Mouse (Mus musculus) CD4-positive helper T cell, adult 2 months (primary cell): ENCODE results near the gene Odf3.
A peak's percentile ranks its signal among the peaks of the same experiment; 100 is the strongest.

Experiments used
- DNase-seq: peaks from one replicate; pipeline ENCODE4 v3.0.0-alpha.2; 2012; ENCODE audit warnings: low read depth, missing footprints, low spot score

Odf3 gene

DNA sequence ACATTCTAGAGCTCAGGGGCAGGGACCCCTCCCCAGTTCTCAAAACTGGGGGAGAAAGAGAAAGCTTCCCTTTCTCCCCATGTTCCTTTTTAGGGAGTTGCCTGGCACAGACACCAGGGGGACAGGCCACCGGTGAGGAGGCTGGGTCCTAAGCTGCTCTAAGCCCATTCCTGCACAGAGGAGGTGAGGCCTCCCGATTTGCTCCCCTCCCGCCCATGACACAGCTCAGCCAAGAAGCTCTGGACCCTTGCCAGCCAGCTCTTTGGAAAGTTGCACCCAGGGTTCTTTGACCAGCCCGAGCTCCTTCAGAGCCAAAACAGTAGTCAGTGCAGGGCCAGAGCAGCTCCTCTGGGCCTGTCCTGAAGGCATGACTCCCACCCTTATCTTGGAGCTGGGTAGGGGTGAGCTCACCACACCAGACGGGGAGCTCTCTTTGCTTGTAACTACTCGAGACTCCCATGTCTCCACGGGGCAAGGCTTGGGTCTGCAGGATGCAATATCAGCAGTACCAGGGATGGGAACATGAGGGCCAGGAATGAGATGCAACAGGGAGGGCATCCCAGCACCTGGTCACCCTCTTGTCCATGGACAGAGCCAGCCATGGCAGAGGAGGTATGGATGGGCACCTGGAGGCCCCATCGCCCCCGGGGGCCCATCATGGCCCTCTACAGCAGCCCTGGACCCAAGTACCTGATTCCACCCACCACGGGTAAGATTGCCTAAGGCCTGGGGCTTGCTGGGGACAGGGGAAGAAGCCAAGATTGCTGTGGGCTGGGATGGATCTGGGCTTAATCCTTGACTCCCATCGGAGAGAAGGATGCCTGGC lies at the start of gene Odf3:
Odf3 (plus strand) TSS at position 51 of the 826 bp plus-strand sequence.
- no peak for DNase-seq

DNA sequence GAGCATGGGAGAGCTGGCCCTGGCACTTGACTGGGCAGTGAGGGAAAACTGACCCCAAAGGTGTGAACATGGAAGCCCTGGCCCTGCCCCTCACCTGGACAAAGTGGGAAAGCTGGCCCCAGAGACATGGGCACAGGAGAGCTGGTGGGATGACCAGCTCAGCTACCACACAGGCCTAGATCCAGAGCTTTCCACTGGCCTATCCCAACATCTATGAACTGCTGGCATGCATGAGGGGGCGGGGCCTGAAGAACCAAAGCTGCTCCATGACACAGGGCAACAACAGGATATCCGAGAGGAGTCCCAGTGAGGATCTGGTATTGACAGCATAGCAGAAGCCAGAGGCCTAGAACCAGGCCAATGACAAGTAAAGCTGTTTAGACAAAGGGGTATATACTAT lies 49.4 kb upstream of the Odf3 start:
- no peak for DNase-seq

DNA sequence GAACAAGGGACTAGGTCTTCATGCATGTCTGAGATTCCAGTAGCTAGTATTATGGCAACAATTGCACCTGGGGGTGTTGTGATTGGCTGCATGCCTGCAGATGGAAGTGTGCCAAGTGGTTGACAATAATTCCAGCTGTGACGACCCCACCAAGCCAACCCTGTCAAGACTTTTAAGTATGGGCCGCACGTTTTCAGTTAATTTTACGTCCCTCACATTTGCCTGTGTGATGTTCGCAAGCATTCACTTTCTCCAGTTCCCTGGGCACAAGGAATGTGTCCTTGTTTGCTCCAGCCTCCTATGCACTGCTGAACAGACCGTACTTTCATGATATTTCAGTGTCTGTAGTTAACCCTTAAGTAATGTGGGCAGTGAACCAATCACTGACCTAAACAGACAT lies 45.0 kb upstream of the Odf3 start:
- no peak for DNase-seq

DNA sequence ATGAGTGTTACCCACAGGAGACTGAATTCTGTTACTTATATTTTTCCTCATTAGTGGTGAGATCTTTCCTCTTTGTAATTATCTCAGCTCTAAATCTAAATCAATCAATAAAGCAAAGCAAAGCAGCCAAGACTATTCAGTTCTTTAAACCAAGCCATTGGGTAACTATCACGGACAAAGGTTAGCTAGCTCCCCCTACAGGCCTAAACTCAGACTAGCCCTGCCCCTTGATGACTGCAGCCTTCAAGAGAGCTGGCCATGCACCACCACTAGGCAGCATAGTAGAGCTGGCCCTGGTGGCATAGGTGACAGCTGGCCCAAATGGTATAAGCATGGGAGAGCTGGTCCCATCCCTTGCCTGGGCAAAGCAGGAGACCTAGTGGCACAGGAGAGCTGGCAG lies 41.9 kb upstream of the Odf3 start:
- DNase-seq: peak; percentile 66

DNA sequence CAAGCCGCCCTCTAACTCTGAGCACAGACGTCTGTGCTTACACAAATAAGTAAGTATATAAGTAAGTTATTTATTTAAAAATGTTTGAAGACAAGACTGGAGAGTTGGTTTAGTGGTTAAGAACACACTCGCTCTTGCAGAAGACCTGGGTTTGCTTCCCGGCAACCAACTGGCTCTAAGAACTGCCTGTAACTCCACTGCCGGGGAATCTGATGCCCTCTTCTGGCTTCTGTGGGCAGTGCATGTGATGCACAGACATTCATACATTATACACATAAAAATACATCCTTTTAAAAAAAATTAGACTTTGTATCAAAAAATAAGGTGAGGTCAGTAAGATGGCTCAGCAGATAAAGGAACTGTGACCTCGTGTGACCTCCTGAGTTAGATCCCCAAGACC lies 37.1 kb upstream of the Odf3 start:
- no peak for DNase-seq

DNA sequence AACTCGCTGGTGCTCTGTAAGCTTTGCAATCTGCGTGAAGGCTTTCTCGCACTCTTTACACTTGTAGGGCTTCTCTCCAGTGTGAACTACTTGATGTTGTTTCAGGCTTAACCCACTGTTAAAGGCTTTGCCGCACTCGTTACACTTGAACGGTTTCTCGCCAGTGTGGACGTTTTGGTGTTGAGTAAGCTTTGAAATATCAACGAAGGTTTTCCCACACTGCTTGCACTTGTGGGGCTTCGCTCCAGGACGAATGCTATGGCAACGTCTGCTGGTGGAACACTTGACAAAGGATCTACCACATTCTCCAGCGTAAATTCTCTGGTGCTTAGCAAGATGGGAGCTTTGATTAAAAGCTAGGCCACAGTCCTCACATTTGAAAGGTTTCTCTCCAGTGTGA lies 35.9 kb upstream of the Odf3 start:
- DNase-seq: no peak

DNA sequence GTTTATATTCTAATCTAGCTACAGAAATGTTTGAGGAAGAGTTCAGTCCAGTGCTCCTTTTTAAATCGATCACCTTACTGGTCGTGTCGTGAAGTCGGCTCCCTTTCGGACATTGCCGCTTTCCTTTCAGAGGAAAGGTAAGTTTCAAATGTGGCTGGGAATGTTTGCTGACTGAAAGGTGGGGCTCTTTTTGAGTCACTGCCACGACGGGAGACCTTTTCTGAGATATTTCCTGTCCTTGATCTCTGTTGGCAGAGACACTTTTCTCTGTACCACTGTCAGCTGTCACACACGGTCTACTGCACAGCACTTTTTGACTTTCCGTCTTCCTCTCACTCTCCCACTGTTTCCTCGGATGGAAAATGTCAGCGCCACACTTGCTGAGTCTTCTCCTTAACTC lies 34.8 kb upstream of the Odf3 start:
- DNase-seq: no peak

DNA sequence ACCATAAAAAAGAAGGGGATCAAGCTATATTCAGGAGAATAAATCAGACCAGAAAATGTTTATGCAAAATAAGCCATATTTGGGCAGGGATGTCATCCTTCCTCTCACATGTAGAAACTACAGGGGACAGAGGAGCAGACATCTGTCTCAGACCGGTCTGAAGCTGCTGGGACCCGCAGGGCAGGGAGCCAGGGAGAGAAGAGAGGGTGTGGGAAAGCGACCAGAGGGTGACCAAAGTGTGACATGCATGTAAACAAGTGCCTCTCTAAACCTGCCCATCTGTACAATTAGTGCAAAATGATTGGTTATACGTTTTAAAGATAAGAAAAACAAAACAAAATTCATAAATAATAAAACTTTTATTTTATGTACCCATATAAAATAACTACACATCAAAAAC lies 27.4 kb upstream of the Odf3 start:
- no peak for DNase-seq

DNA sequence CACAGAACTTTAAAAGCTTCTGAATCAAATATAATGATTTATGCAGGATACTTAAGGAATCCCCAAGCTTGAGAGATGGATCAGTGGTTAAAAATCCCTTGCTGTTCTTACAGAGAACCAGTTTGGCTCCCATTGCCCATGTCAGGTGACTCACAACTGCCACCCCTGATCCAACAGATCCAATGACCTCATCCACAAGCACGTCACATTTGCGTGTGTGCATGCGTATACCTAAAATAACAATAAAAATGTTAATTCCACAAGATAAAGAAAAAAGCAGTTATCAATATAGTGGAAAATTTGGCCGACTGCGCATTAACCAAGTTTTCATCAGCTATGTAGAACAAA lies 26.3 kb upstream of the Odf3 start:
- DNase-seq: no peak

DNA sequence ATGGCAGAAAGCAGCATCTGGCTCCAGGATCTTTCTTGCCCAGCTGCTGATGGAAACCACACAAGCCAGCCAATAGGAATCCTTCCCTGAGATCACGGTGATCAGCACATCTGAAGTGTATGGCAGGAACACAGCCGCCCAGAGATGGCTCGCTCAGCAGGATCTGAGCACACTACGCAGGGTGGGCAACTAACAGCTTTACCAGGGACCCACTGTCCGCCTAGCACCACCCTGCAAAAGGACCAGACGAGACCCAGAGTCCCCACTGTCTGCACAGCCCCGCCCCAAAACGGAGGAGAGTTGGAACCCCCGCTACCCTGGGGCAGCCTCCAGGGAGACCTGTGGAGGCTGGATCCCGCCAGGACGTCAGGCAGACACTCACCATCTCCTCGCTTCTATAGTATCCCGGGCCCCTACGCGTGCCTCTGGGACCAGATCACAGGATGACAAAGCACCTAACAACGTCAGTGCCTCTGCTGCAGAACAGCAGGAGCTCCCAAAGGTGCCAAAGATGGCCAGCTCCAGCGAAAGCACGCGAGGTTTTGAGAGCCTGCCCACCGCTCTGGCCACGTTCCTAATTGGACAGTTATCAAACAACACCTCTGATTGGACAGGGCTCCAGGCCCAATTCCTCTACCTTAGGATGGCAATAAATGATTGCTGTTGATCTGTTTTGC lies 25.8 kb upstream of the Odf3 start, which contains the start of gene Zfp941:
Zfp941 (minus strand) TSS at position 526 of the 677 bp plus-strand sequence.
- DNase-seq: no peak

DNA sequence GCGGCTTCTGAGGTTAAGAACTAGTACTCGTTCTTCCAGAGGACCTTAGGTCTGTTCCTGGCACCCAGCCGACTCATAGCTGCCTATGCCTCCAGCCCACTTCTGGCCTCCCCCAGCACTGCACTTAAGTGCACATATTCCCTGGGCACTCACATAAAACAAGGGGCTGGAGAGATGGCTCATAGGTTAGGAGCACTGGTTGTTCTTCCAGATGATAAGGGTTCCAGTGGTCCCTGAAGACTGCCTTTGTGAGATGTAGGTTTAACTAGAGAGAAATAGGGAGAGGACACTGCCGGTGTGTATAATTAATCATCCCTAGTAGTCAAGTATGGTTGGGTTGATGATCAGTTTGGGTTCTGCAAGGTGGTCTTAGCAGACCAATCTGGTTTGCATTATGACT lies 24.9 kb upstream of the Odf3 start:
- DNase-seq: no peak

DNA sequence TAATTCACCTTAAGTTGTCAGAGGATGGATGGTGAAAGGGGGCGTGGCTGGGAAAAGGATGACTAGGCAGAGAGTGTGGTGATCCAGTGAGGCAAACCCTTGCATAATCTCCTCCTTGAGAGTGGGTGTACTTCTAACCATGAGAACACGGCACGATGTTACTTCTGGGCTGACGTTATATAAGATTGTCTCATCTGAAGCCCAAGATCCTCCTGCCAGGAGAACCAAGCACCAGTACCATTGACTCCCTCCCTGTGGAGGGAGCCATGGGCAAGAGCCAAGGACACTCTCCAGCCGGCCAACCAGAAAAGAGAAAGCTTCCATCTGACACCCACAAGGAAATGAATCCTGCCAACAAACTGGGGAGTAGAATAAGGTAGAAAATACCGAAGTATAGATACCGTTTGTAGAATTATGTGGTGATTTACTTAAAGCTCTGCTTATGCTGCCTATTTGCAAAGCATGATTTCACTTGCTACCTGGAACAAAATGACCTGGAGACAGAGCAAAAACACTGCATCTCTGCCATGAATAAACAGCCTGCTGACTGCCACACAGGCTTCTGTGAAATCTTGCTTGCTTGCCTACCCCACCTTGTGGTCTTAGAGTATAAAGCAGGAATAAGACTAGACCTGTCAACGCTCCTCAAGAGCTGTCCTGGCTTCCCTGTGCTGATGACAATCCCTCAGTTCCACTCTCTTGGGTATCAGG lies 19.3 kb upstream of the Odf3 start:
- peak; percentile 25 for DNase-seq

DNA sequence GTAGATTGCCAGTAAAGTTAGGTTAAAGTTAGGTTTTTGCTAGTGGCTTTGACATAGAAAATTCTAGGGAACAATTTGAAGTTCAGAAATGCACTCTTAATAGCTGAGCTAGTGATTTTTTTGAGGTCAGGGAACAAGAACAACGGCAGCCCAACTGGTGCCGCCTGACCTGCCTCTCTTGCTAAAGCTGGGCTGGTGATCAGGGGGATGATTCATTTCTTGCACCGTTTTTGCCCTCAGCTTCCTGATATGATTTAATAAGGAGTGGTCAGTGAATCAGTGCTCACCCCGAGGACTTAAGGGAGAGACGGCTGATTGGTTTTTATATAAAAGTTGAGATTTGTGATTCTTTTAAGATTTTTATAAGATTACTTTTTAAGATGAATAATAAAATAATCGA lies 16.2 kb upstream of the Odf3 start:
- no peak for DNase-seq

DNA sequence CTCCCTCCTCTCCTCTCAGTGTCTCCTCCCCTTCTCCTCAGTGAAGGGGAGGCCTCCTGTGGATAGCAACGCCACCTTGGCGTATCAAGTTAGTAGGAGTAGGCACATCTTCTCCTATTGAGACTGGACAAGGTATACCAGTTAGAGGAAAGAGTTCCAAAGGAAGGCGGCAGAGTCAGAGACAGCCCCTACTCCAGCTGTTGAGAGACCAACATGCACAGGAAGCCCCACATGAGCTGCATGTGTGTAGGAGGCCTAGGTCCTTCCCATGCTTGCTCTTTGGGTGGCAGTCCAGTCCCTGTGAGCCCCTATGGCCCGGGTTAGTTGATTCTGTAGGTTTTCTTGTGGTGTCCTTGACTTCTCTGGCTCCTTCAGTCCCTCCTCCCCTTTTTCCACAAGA lies 14.3 kb upstream of the Odf3 start:
- DNase-seq: no peak

DNA sequence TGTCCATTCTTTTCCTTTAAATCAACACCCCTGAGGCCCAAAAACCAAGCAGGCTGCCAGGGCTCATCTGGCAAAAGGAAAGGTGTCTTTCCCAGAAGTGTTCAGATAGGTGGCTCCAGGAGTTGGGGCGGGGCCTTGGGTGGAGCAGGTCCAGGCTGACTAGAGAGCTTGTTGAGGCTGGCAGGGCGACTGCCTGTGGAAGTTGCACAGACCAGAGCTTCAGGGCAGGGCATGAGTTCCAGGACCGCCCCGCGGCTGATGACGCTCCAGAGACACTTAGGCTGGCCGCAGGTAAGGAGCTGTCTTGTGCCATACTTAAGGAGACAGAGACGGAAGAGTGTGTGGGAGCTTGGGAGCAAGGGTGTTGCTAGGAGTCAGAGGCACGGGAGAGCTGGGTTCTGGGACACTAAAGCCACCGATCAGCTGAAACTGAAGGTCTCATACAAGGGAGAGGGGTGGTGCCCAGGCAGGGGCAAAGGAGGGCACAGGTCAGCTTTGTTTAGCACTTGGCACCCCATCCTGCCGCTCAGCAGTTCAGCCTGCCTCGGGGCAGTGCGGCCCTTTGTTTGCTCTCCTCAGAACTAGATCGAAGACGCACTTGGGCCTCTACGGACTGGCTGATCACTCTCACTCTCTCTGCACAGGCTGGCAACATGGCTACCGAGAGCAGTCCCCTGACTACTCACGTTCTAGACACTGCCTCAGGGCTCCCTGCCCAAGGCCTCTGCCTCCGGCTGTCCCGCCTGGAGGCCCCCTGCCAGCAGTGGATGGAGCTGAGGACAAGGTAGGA lies 12.4 kb upstream of the Odf3 start, which contains the start of gene Urah:
Urah (plus strand) TSS at position 51 of the 790 bp plus-strand sequence.
- no peak for DNase-seq

DNA sequence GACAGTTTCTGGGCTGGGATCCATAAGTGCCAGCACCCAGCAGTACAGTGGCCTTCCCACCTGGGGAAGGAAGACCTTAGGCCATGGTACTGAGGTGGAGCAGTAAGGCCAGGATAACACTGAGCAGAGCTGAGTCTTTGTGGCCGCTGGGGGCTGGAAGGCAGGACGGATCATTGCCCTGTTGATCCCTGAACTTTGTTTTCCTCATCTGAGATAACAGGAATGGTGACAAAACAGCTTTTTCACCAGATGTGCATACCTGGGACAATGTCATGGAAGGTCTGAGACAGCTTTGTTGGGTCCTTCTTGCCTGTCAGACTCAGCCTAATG lies 11.9 kb upstream of the Odf3 start:
- DNase-seq: no peak

DNA sequence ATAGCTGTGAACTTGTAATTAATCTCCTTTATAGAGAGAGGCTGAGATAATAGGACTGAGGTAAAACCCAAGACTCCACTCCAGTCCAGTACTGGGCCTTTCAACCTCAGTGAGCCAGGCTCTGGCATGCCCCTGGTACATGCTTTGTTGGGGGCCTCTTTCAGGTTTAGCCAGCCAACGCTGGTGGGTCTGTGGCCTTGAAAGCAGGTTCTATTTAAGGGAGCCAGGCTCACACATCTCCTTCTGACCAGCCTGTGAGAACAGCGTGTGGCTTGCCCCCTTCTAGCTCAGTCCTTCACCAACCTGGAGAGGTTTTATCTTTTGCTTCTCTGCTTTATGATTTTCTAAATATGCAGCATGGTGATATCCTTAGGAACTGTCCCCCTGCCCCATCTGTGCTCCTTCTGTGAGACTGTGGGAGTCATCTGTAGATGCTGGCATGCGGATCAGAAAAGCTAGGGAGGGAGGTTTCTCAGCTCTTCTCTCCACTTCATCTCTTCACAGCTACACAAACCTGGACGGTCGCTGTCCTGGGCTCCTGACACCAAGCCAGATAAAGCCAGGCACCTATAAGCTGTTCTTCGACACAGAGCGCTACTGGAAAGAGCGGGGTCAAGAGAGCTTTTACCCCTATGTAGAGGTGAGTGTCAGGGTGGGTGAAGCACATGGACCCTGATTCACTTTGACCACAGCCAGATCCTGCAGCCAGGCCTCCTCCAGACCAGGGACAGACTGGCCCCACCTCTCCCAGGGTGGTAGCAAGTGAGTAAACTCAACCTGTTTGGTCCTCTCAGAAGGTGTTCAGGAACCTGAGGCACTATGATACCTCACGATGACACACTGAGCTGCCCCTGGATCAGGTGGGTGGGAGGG lies 11.1 kb upstream of the Odf3 start:
- no peak for DNase-seq

DNA sequence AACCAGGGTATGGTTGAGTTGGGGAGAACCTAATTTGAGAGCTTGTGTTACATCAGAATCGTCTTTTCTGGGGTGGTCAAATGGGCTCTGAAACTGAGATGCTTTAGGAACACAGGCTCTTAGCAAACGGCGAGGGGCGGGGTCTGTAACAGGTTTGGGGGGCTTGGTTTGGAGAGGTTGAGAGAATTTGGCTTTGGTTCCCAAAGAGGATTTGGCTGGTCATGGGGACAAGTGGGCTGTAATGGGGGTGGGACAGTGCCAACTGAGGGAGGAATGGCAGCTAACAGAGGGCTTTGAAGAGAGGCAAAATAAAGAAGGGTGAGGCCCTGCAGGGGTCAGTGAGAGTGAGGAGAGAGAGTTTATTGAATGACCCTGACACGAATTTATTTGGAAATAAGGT lies 8.0 kb upstream of the Odf3 start:
- no peak for DNase-seq

DNA sequence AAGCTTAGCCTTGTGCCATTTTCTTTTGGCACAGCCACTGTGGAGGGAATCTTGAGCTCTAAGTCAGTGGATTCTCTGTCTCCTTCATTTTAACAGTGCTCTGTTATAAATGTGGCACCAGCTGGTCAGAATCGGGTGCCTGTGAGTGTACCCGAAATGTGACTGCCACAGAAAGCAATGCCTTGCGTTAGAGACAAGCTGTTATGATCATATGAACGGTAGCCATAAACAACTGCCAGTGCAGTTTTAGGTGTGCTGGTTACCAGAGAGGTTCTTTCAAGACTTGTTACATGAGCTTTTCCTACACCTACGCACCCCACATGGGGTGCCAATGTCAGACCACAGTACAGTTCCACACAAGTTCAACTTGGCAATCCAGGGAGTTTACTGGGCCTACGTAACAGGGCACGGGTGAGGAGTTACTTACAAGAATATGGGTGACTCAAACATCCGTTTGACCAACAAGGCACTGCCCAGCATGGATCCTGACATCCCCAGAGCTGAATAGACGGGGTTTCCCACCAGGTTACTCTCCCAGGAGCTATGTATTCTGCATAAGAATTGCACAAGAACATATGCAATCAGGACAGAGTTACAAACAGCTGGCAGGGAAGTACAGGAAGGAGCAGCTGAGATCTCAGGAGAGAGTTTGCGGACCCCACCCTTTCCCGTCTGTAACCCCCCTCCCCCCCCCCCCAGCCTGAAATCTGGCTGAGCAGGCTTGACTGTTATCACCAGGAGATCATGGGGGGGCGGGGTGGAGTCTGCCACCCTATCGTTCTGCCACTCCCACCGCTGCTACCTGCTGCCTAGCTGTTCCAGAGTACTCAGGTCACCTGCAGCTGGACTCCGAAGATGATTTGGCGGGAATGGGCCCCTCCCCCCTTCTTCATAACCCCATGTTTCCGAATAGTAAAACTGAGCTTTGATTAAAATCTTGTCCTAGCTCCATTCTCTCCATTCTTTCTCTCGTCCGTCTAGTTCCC lies 6.6 kb upstream of the Odf3 start:
- DNase-seq: no peak

DNA sequence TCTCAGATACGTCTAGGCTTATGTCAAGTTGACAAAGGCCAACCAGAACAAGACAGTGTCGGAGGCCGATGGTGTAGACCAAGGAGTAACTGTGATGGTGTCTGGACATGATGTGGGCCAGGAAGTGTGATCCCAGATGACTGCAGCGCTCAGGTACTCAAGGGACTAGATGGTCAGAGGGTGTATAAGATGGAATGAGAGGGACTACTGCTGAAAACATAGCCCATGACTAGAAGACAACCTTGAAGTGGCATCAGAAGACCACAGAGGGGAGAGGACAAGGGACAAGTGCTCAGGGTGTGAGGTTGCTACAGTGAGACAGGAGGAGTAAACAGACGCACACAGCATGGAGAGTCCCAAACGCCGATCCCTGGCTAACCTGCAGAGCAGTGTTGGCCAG lies 3.8 kb upstream of the Odf3 start:
- DNase-seq: no peak
